Mouse (Mus musculus): Measurements from ENCODE around the gene Nrap.
"Not testable (repeated sequence)": the region's sequence is repeated elsewhere in the genome, so short reads cannot be mapped to it uniquely, and the experiment has no call there.

Nrap gene

GRCm38 (mm10) chr19:56366168-56366567, 23.7 kb downstream of the Nrap start:
- no peak for DNase-seq (ENCODE audit: low read depth, low spot score)

GRCm38 (mm10) chr19:56364563-56364962, 25.3 kb downstream of the Nrap start:
- DNase-seq (ENCODE audit: low read depth, low spot score) = no peak

GRCm38 (mm10) chr19:56363721-56364460, 25.9 kb downstream of the Nrap start:
- DNase-seq (ENCODE audit: low read depth, low spot score) = no peak

GRCm38 (mm10) chr19:56358890-56359289, 30.9 kb downstream of the Nrap start:
- no peak for DNase-seq (ENCODE audit: low read depth, low spot score)

GRCm38 (mm10) chr19:56357374-56357708, 32.5 kb downstream of the Nrap start:
- not testable (repeated sequence) for DNase-seq (ENCODE audit: low read depth, low spot score)

GRCm38 (mm10) chr19:56356480-56357373, 33.1 kb downstream of the Nrap start:
- DNase-seq (ENCODE audit: low read depth, low spot score) = peak; percentile 74

GRCm38 (mm10) chr19:56355201-56355600, 34.6 kb downstream of the Nrap start:
- no peak for DNase-seq (ENCODE audit: low read depth, low spot score)

- no peak for DNase-seq (ENCODE audit: low read depth, low spot score)
These were observed 36.1 kb downstream of the Nrap start for GRCm38 (mm10) chr19:56353689-56354088.

- no peak for DNase-seq (ENCODE audit: low read depth, low spot score)
These were observed 40.5 kb downstream of the Nrap start for GRCm38 (mm10) chr19:56349295-56349694.

- no peak for DNase-seq (ENCODE audit: low read depth, low spot score)
These were observed 43.1 kb downstream of the Nrap start for GRCm38 (mm10) chr19:56346750-56347149.

GRCm38 (mm10) chr19:56346016-56346415, 43.8 kb downstream of the Nrap start:
- peak; percentile 56 for DNase-seq (ENCODE audit: low read depth, low spot score)

- DNase-seq (ENCODE audit: low read depth, low spot score) = peak; percentile 63
These were observed 45.8 kb downstream of the Nrap start for GRCm38 (mm10) chr19:56343869-56344563.

GRCm38 (mm10) chr19:56342006-56342405, 47.8 kb downstream of the Nrap start:
- DNase-seq (ENCODE audit: low read depth, low spot score) = no peak

- no peak for DNase-seq (ENCODE audit: low read depth, low spot score)
These were observed 53.0 kb downstream of the Nrap start for GRCm38 (mm10) chr19:56336826-56337225.

GRCm38 (mm10) chr19:56336321-56336720, 53.5 kb downstream of the Nrap start:
- no peak for DNase-seq (ENCODE audit: low read depth, low spot score)

- DNase-seq (ENCODE audit: low read depth, low spot score) = no peak
These were observed 63.5 kb downstream of the Nrap start for GRCm38 (mm10) chr19:56326243-56326855.

- DNase-seq (ENCODE audit: low read depth, low spot score) = no peak
These were observed 64.2 kb downstream of the Nrap start for GRCm38 (mm10) chr19:56325676-56326075.

GRCm38 (mm10) chr19:56321303-56321920, 68.4 kb downstream of the Nrap start:
- DNase-seq (ENCODE audit: low read depth, low spot score) = no peak

GRCm38 (mm10) chr19:56320186-56320860, 69.5 kb downstream of the Nrap start:
- peak; percentile 45 for DNase-seq (ENCODE audit: low read depth, low spot score)

- DNase-seq (ENCODE audit: low read depth, low spot score) = no peak
These were observed 70.2 kb downstream of the Nrap start for GRCm38 (mm10) chr19:56319629-56320028.

GRCm38 (mm10) chr19:56319219-56319618, 70.6 kb downstream of the Nrap start:
- DNase-seq (ENCODE audit: low read depth, low spot score) = no peak
